Mouse (Mus musculus): Measurements from ENCODE around the gene Fbxw7.

The Fbxw7 gene

GRCm38 (mm10) chr3:84951698-84952097 is 136.6 kb downstream of the Fbxw7 start:
- DNase-seq (ENCODE audit: low read depth, low spot score) = no peak

GRCm38 (mm10) chr3:84952135-84952534 is 137.1 kb downstream of the Fbxw7 start:
- peak; percentile 89 for DNase-seq (ENCODE audit: low read depth, low spot score)

GRCm38 (mm10) chr3:84952585-84953187 is 137.6 kb downstream of the Fbxw7 start:
- DNase-seq (ENCODE audit: low read depth, low spot score) = no peak

- DNase-seq (ENCODE audit: low read depth, low spot score) = no peak
Measured at GRCm38 (mm10) chr3:84955011-84955775, 140.1 kb downstream of the Fbxw7 start.

- no peak for DNase-seq (ENCODE audit: low read depth, low spot score)
Measured at GRCm38 (mm10) chr3:84955857-84956256, 140.8 kb downstream of the Fbxw7 start.

GRCm38 (mm10) chr3:84965156-84965555 is 150.1 kb downstream of the Fbxw7 start:
- no peak for DNase-seq (ENCODE audit: low read depth, low spot score)

GRCm38 (mm10) chr3:84967364-84967763 is 152.3 kb downstream of the Fbxw7 start:
- no peak for DNase-seq (ENCODE audit: low read depth, low spot score)

- no peak for DNase-seq (ENCODE audit: low read depth, low spot score)
Measured at GRCm38 (mm10) chr3:84971561-84971960, 156.5 kb downstream of the Fbxw7 start.

- DNase-seq (ENCODE audit: low read depth, low spot score) = no peak
Measured at GRCm38 (mm10) chr3:84972881-84973280, 157.8 kb downstream of the Fbxw7 start.

GRCm38 (mm10) chr3:84974193-84974592 is 159.1 kb downstream of the Fbxw7 start:
- no peak for DNase-seq (ENCODE audit: low read depth, low spot score)

GRCm38 (mm10) chr3:84978676-84979075 is 163.6 kb downstream of the Fbxw7 start:
- DNase-seq (ENCODE audit: low read depth, low spot score) = no peak

GRCm38 (mm10) chr3:84980158-84980557 is 165.1 kb downstream of the Fbxw7 start:
- no peak for DNase-seq (ENCODE audit: low read depth, low spot score)

GRCm38 (mm10) chr3:84982688-84983087 is 167.6 kb downstream of the Fbxw7 start:
- no peak for DNase-seq (ENCODE audit: low read depth, low spot score)

GRCm38 (mm10) chr3:84985121-84985625 is 170.1 kb downstream of the Fbxw7 start:
- peak; percentile 90 for DNase-seq (ENCODE audit: low read depth, low spot score)

- no peak for DNase-seq (ENCODE audit: low read depth, low spot score)
Measured at GRCm38 (mm10) chr3:84988880-84989279, 173.8 kb downstream of the Fbxw7 start.

GRCm38 (mm10) chr3:85005257-85005656 is 190.2 kb downstream of the Fbxw7 start:
- no peak for DNase-seq (ENCODE audit: low read depth, low spot score)

- no peak for DNase-seq (ENCODE audit: low read depth, low spot score)
Measured at GRCm38 (mm10) chr3:85012889-85013288, 197.8 kb downstream of the Fbxw7 start.

- peak; percentile 87 for DNase-seq (ENCODE audit: low read depth, low spot score)
Measured at GRCm38 (mm10) chr3:85015667-85016066, 200.6 kb downstream of the Fbxw7 start.

GRCm38 (mm10) chr3:85020137-85020536 is 205.1 kb downstream of the Fbxw7 start:
- DNase-seq (ENCODE audit: low read depth, low spot score) = peak; percentile 91

- DNase-seq (ENCODE audit: low read depth, low spot score) = no peak
Measured at GRCm38 (mm10) chr3:85021816-85022215, 206.7 kb downstream of the Fbxw7 start.

- no peak for DNase-seq (ENCODE audit: low read depth, low spot score)
Measured at GRCm38 (mm10) chr3:85022800-85023199, 207.7 kb downstream of the Fbxw7 start.

GRCm38 (mm10) chr3:85024237-85024636 is 209.2 kb downstream of the Fbxw7 start:
- no peak for DNase-seq (ENCODE audit: low read depth, low spot score)

Measured in telencephalon, adult 2 months (tissue).